Mouse (Mus musculus): ENCODE results near the gene Eipr1. TPM values are rescaled to one million over a fixed set of nuclear protein-coding genes. Genes with fewer than 3 reads are reported as not detected.

Eipr1 gene
- polyA plus RNA-seq (2015; fragmentation: Nextera tagmentation; extraction: Ambion mirVana): 20.2 and 24.9 TPM in 2 replicates

DNA sequence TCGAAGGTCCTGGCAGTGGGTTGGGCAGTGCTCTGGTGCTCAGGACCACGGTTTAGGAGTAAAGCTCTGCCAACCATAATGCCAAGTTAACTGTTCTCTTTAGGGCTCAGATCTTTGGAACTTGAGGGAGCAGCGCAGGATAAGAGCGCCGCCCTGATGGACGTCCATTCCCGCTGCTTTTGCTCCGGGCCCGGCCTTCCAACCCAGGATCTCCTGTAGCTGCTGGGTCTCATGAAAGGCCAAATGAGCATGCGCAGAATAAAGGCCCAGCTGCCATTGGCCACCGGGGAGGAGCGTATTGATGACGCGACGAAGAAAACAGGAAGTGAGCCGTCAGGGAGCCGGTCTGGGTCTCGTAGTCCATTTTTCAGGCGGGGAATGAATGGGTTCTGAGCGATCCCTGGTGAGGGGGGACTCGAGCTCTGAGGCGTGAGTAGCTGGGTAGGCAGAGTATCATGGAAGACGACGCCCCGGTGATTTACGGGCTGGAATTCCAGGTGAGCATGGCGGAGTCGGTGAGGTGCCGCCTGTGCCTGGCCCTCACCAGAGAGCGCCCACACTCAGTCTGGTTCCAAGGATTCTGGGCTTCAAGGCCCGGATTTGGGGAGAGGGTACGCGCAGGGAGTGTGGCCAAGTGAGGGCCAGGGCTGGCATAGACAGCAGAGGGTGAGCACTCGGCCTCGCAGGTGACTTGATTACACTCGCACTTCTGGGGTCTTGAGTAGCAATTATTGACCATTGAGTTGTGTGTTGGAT lies at the start of gene Eipr1:
Eipr1 (plus strand) TSS at position 296 of the 756 bp plus-strand sequence.
- 3% methylated on average over 36 of the region's 36 CpGs for WGBS
- peaks cover 4% of the 10 kb centered on the region; the same call in 1 of the 2 replicates for H3K36me3 ChIP-seq (ENCODE audit: control insufficient read depth, insufficient read depth)
- peaks cover 12% of the 10 kb centered on the region for H3K4me1 ChIP-seq (ENCODE audit: control insufficient read depth, insufficient read depth, low read length)
- ATAC-seq (replicated peaks; ENCODE audit: extremely low read depth, insufficient read depth, low FRiP score): peak; percentile 83
- peak within 1 kb of the TSS; percentile 82 for H3K9ac ChIP-seq (ENCODE audit: low read length)
- peak within 1 kb of the TSS; percentile 68 for H3K27ac ChIP-seq (ENCODE audit: low read length)
- peak within 1 kb of the TSS; percentile 98 for H3K4me2 ChIP-seq (ENCODE audit: low read depth, low read length)
- H3K9me3 ChIP-seq (replicated peaks; ENCODE audit: control insufficient read depth, low read length): no peaks in the 10 kb centered on the region
- H3K4me3 ChIP-seq (ENCODE audit: low read length): peak within 1 kb of the TSS; percentile 78
- no peaks in the 10 kb centered on the region for H3K27me3 ChIP-seq (ENCODE audit: control insufficient read depth, insufficient read depth, low read length)

DNA sequence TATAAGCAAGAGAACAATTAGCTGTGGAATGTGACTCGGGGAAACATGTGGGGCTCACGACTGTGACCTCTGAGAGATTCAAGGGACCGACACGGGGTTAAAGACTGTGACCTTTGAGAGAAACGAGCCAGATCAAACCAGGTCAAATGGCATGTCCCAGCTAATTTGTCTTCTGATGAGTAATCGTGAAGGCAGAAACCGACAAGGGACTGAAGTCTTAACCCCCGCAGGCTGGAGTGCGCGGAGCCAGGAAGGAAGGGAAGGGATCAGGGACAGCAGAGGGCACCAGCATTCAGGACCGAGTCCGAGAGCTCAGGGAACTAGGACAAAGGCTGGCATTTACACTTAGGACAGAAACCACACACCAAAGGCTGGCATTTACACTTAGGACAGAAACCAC lies 47.2 kb upstream of the Eipr1 start:
- Histone ChIP-seq H3K4me3 (ENCODE audit: low read length) (no peak overlapping the region), H3K9ac (ENCODE audit: low read length) (no peak overlapping the region), H3K27ac (ENCODE audit: low read length) (no peak overlapping the region), H3K36me3 (ENCODE audit: control insufficient read depth, insufficient read depth) (peaks cover under 1% of the 10 kb centered on the region; the same call in 1 of the 2 replicates), H3K4me1 (ENCODE audit: control insufficient read depth, insufficient read depth, low read length) (peaks cover 12% of the 10 kb centered on the region), H3K4me2 (ENCODE audit: low read depth, low read length) (no peak overlapping the region), H3K9me3 (replicated peaks; ENCODE audit: control insufficient read depth, low read length) (no peaks in the 10 kb centered on the region), H3K27me3 (ENCODE audit: control insufficient read depth, insufficient read depth, low read length) (no peaks in the 10 kb centered on the region)
- WGBS: 42% methylated on average over 12 of the region's 12 CpGs
- no peak for ATAC-seq (replicated peaks; ENCODE audit: extremely low read depth, insufficient read depth, low FRiP score)

GRCm38 (mm10) chr12:28705204-28705603 lies 46.4 kb upstream of the Eipr1 start:
- no peak overlapping the region for H3K27ac ChIP-seq (ENCODE audit: low read length)
- peaks cover 3% of the 10 kb centered on the region; the same call in 1 of the 2 replicates for H3K36me3 ChIP-seq (ENCODE audit: control insufficient read depth, insufficient read depth)
- H3K4me3 ChIP-seq (ENCODE audit: low read length): no peak overlapping the region
- H3K4me1 ChIP-seq (ENCODE audit: control insufficient read depth, insufficient read depth, low read length): peaks cover 8% of the 10 kb centered on the region
- H3K9ac ChIP-seq (ENCODE audit: low read length): no peak overlapping the region
- no peaks in the 10 kb centered on the region for H3K9me3 ChIP-seq (replicated peaks; ENCODE audit: control insufficient read depth, low read length)
- H3K4me2 ChIP-seq (ENCODE audit: low read depth, low read length): no peak overlapping the region
- WGBS: 88% methylated on average over 6 of the region's 6 CpGs
- no peaks in the 10 kb centered on the region for H3K27me3 ChIP-seq (ENCODE audit: control insufficient read depth, insufficient read depth, low read length)
- ATAC-seq (replicated peaks; ENCODE audit: extremely low read depth, insufficient read depth, low FRiP score): no peak

DNA sequence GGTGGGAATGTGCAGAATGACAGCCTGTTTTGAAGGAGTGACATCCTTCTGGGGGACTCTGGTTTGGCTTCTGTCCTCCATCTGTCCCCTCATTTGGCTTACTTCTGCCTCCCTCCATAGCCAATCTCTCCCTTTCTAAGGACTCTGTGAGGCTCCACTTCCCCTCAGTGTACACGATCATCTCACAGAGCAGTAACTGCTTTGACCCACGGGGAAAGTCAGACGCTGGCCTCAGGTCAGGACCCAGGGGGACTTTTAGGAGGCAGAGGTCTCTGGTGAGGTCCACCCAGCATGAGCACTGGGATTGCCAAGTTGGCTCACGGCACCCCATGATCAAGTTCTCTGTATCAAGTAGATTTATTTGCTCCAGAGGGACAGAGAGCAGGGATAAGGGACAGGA lies 43.4 kb upstream of the Eipr1 start:
- H3K4me2 ChIP-seq (ENCODE audit: low read depth, low read length): no peak overlapping the region
- no peaks in the 10 kb centered on the region for H3K27me3 ChIP-seq (ENCODE audit: control insufficient read depth, insufficient read depth, low read length)
- H3K36me3 ChIP-seq (ENCODE audit: control insufficient read depth, insufficient read depth): peaks cover 11% of the 10 kb centered on the region
- WGBS: 88% methylated on average over 4 of the region's 4 CpGs
- H3K27ac ChIP-seq (ENCODE audit: low read length): no peak overlapping the region
- no peak for ATAC-seq (replicated peaks; ENCODE audit: extremely low read depth, insufficient read depth, low FRiP score)
- no peak overlapping the region for H3K4me3 ChIP-seq (ENCODE audit: low read length)
- no peaks in the 10 kb centered on the region for H3K9me3 ChIP-seq (replicated peaks; ENCODE audit: control insufficient read depth, low read length)
- no peak overlapping the region for H3K9ac ChIP-seq (ENCODE audit: low read length)
- no peaks in the 10 kb centered on the region for H3K4me1 ChIP-seq (ENCODE audit: control insufficient read depth, insufficient read depth, low read length)

GRCm38 (mm10) chr12:28710566-28711185 lies 40.9 kb upstream of the Eipr1 start:
- no peaks in the 10 kb centered on the region for H3K4me1 ChIP-seq (ENCODE audit: control insufficient read depth, insufficient read depth, low read length)
- ATAC-seq (replicated peaks; ENCODE audit: extremely low read depth, insufficient read depth, low FRiP score): no peak
- 74% methylated on average over 22 of the region's 22 CpGs for whole genome bisulfite sequencing
- no peak overlapping the region for H3K4me2 ChIP-seq (ENCODE audit: low read depth, low read length)
- H3K36me3 ChIP-seq (ENCODE audit: control insufficient read depth, insufficient read depth): peaks cover 14% of the 10 kb centered on the region
- H3K4me3 ChIP-seq (ENCODE audit: low read length): no peak overlapping the region
- no peaks in the 10 kb centered on the region for H3K27me3 ChIP-seq (ENCODE audit: control insufficient read depth, insufficient read depth, low read length)
- no peak overlapping the region for H3K27ac ChIP-seq (ENCODE audit: low read length)
- no peak overlapping the region for H3K9ac ChIP-seq (ENCODE audit: low read length)
- no peaks in the 10 kb centered on the region for H3K9me3 ChIP-seq (replicated peaks; ENCODE audit: control insufficient read depth, low read length)

GRCm38 (mm10) chr12:28714822-28715632 lies 36.6 kb upstream of the Eipr1 start:
- H3K9ac ChIP-seq (ENCODE audit: low read length): no peak overlapping the region
- 77% methylated on average over 24 of the region's 24 CpGs for WGBS
- peaks cover 18% of the 10 kb centered on the region for H3K36me3 ChIP-seq (ENCODE audit: control insufficient read depth, insufficient read depth)
- H3K27ac ChIP-seq (ENCODE audit: low read length): no peak overlapping the region
- H3K4me2 ChIP-seq (ENCODE audit: low read depth, low read length): no peak overlapping the region
- no peaks in the 10 kb centered on the region for H3K9me3 ChIP-seq (replicated peaks; ENCODE audit: control insufficient read depth, low read length)
- no peak overlapping the region for H3K4me3 ChIP-seq (ENCODE audit: low read length)
- no peaks in the 10 kb centered on the region for H3K27me3 ChIP-seq (ENCODE audit: control insufficient read depth, insufficient read depth, low read length)
- ATAC-seq (replicated peaks; ENCODE audit: extremely low read depth, insufficient read depth, low FRiP score): no peak
- H3K4me1 ChIP-seq (ENCODE audit: control insufficient read depth, insufficient read depth, low read length): no peaks in the 10 kb centered on the region

- Histone ChIP-seq H3K4me2 (ENCODE audit: low read depth, low read length) (no peak overlapping the region), H3K27me3 (ENCODE audit: control insufficient read depth, insufficient read depth, low read length) (no peaks in the 10 kb centered on the region), H3K4me1 (ENCODE audit: control insufficient read depth, insufficient read depth, low read length) (no peaks in the 10 kb centered on the region), H3K9ac (ENCODE audit: low read length) (no peak overlapping the region), H3K27ac (ENCODE audit: low read length) (no peak overlapping the region), H3K36me3 (ENCODE audit: control insufficient read depth, insufficient read depth) (peaks cover 26% of the 10 kb centered on the region), H3K4me3 (ENCODE audit: low read length) (no peak overlapping the region), H3K9me3 (replicated peaks; ENCODE audit: control insufficient read depth, low read length) (no peaks in the 10 kb centered on the region)
- WGBS: 76% methylated on average over 2 of the region's 2 CpGs
- ATAC-seq (replicated peaks; ENCODE audit: extremely low read depth, insufficient read depth, low FRiP score): no peak
Observed at GRCm38 (mm10) chr12:28717066-28717465, 34.5 kb upstream of the Eipr1 start.

GRCm38 (mm10) chr12:28718106-28718505 lies 33.5 kb upstream of the Eipr1 start:
- Histone ChIP-seq H3K4me3 (ENCODE audit: low read length) (no peak overlapping the region), H3K4me1 (ENCODE audit: control insufficient read depth, insufficient read depth, low read length) (no peaks in the 10 kb centered on the region), H3K9me3 (replicated peaks; ENCODE audit: control insufficient read depth, low read length) (no peaks in the 10 kb centered on the region), H3K9ac (ENCODE audit: low read length) (no peak overlapping the region), H3K4me2 (ENCODE audit: low read depth, low read length) (no peak overlapping the region), H3K27ac (ENCODE audit: low read length) (no peak overlapping the region), H3K27me3 (ENCODE audit: control insufficient read depth, insufficient read depth, low read length) (no peaks in the 10 kb centered on the region), H3K36me3 (ENCODE audit: control insufficient read depth, insufficient read depth) (peaks cover 26% of the 10 kb centered on the region)
- 86% methylated on average over 2 of the region's 2 CpGs for WGBS
- ATAC-seq (replicated peaks; ENCODE audit: extremely low read depth, insufficient read depth, low FRiP score): no peak
